Mouse (Mus musculus): ENCODE results near the gene Rock2. TPM values are rescaled to one million over a fixed set of nuclear protein-coding genes. Genes with fewer than 3 reads are reported as not detected.

Rock2 gene
- polyA plus RNA-seq, 1 experiment from 2014 or later: 29.7 TPM

DNA sequence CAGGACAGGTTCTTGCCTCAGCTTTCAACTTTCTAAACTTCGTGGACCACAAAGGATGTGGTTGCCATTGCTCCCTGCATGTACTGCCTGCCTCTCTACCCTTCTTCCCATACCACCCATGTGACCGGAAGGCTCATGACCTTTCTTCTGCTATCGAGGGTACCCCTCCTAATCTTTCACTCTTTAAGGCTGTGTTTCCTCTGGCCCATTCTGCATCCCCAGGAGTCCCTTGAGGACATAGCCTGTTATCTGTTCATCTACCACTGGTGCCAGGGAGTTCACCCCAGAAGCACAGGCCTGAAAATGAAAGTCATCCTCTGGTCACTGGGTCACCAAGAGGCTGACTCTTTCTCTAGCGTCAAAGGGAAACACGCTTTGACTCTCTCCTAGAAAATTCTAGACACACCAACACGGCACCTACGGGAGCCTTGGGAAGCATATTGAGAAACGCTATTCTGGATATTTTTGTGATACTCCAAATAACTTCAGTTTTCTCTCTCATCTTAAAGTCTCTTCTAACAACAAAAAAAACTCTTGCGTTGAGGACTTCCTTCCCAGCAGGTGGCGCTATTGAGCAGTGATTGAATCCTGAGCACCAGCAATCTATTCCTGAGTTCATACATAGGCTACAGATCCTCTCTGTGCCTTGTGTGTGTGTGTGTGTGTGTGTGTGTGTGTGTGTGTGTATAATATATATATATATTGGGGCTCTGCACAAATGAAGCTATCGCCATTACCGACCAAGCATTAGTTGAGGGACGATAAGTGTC, 138.2 kb downstream of the Rock2 start:
- no peak overlapping the region for H3K4me3 ChIP-seq
- H3K36me3 ChIP-seq: no peaks in the 10 kb centered on the region
- no peak overlapping the region for H3K27ac ChIP-seq (ENCODE audit: poor library complexity, severe bottlenecking)
- H3K4me1 ChIP-seq (replicated peaks): no peaks in the 10 kb centered on the region
- H3K9me3 ChIP-seq (replicated peaks): 0 out of 2 replicates have a peak, but pooled peaks cover 7% of the 10 kb centered on the region
- H3K9ac ChIP-seq: no peak overlapping the region
- no peak overlapping the region for H3K4me2 ChIP-seq
- no peak for ATAC-seq (ENCODE audit: insufficient number of reproducible peaks, low FRiP score)
- H3K27me3 ChIP-seq (replicated peaks): 0 out of 2 replicates have a peak, but pooled peaks cover 4% of the 10 kb centered on the region
- WGBS: 37% methylated on average over 13 of the region's 13 CpGs

DNA sequence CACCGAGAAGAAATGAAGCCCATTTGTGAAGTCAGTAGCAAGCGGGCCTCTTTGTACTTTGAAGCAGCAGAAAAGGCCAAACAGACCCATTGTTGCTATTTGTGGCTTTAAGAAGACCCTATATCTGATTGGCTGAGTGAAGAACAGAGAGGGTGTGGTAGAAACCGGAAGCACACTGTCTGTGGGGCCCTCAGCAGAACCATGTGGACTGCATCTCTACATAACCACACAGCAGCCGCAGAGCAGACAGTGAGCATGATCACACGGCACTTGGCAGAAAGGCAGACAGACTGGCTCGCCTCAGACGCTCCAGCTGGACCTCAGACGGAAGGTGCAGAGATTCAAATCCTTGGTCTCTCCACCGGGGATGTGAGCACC, 138.8 kb downstream of the Rock2 start:
- ATAC-seq (ENCODE audit: insufficient number of reproducible peaks, low FRiP score): no peak; the same call in 1 of the 2 replicates
- H3K4me1 ChIP-seq (replicated peaks): no peaks in the 10 kb centered on the region

DNA sequence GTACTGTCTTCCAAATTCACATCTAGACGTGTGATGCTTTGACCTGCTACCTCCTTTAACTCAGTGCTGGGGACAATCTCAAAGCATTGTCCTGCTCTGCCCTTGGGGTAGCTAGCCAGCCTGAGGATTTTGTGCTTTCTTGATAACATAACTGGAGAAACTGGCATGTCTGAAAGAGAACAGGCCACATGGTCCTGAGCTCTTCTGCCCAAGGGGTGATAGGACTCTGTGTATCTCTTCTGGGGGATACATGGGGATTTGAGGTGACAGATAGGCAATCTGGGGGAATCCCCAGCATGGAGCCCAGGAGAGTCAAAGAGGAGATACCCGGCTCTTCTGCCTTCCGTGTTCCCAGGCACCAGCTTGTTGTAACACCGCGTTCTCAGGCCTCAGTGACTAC, 140.0 kb downstream of the Rock2 start:
- 68% methylated on average over 5 of the region's 5 CpGs for WGBS
- ATAC-seq (ENCODE audit: insufficient number of reproducible peaks, low FRiP score): no peak

More for the DNA sequence above, 138.8 kb downstream of the Rock2 start:
- no peak overlapping the region for H3K9ac ChIP-seq
- H3K4me2 ChIP-seq: no peak overlapping the region
- no peaks in the 10 kb centered on the region for H3K36me3 ChIP-seq
- 0 out of 2 replicates have a peak, but pooled peaks cover 4% of the 10 kb centered on the region for H3K27me3 ChIP-seq (replicated peaks)
- H3K27ac ChIP-seq (ENCODE audit: poor library complexity, severe bottlenecking): no peak overlapping the region
- H3K9me3 ChIP-seq (replicated peaks): 0 out of 2 replicates have a peak, but pooled peaks cover 4% of the 10 kb centered on the region
- 70% methylated on average over 9 of the region's 9 CpGs for WGBS
- H3K4me3 ChIP-seq: no peak overlapping the region

GRCm38 (mm10) chr12:17035128-17035527, 140.4 kb downstream of the Rock2 start:
- Histone ChIP-seq H3K27ac (ENCODE audit: poor library complexity, severe bottlenecking) (no peak overlapping the region), H3K9ac (no peak overlapping the region), H3K27me3 (replicated peaks) (0 out of 2 replicates have a peak, but pooled peaks cover 4% of the 10 kb centered on the region), H3K4me1 (replicated peaks) (no peaks in the 10 kb centered on the region), H3K9me3 (replicated peaks) (no peaks in the 10 kb centered on the region), H3K36me3 (no peaks in the 10 kb centered on the region), H3K4me2 (no peak overlapping the region), H3K4me3 (no peak overlapping the region)
- 50% methylated on average over 2 of the region's 2 CpGs for WGBS
- ATAC-seq (ENCODE audit: insufficient number of reproducible peaks, low FRiP score): no peak

More for the DNA sequence above, 140.0 kb downstream of the Rock2 start:
- no peak overlapping the region for H3K9ac ChIP-seq
- no peaks in the 10 kb centered on the region for H3K36me3 ChIP-seq
- no peaks in the 10 kb centered on the region for H3K9me3 ChIP-seq (replicated peaks)
- H3K4me1 ChIP-seq (replicated peaks): no peaks in the 10 kb centered on the region
- 0 out of 2 replicates have a peak, but pooled peaks cover 4% of the 10 kb centered on the region for H3K27me3 ChIP-seq (replicated peaks)
- no peak overlapping the region for H3K27ac ChIP-seq (ENCODE audit: poor library complexity, severe bottlenecking)
- no peak overlapping the region for H3K4me2 ChIP-seq
- no peak overlapping the region for H3K4me3 ChIP-seq

- H3K36me3 ChIP-seq: no peaks in the 10 kb centered on the region
- no peaks in the 10 kb centered on the region for H3K4me1 ChIP-seq (replicated peaks)
- 56% methylated on average over 9 of the region's 9 CpGs for WGBS
These were observed 141.8 kb downstream of the Rock2 start for GRCm38 (mm10) chr12:17036532-17036931.

DNA sequence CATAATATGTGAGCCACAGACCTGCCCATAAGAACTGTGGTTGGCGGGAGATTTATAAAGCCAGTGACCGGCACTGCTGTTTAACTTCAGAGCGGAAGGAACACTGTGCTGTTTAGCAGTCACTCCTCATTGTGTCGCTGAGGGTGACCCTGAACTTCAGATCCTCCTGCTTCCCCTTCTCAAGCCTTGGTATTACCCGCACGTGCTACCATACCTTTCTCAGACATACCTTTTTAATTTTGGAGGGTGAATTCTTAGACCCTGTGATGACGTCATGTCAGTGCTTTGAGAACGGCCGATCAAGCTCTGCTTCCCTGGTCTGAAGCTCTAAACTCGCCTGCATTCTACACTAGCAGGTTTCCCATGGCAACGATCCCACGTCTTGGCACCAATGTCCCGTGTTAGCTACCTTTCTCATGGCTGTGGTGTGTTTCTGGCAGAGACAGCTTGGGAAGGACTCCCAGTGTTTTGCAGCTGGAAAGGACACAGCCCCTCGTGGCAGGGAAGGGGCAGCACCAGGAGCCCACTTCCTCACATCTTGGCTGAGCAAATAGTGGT, 142.4 kb downstream of the Rock2 start:
- H3K9me3 ChIP-seq (replicated peaks): no peaks in the 10 kb centered on the region
- H3K36me3 ChIP-seq: no peaks in the 10 kb centered on the region
- no peak overlapping the region for H3K4me3 ChIP-seq
- H3K4me2 ChIP-seq: no peak overlapping the region
- WGBS: 67% methylated on average over 14 of the region's 14 CpGs
- no peaks in the 10 kb centered on the region for H3K4me1 ChIP-seq (replicated peaks)
- H3K9ac ChIP-seq: no peak overlapping the region
- no peak overlapping the region for H3K27ac ChIP-seq (ENCODE audit: poor library complexity, severe bottlenecking)
- H3K27me3 ChIP-seq (replicated peaks): no peaks in the 10 kb centered on the region
- no peak for ATAC-seq (ENCODE audit: insufficient number of reproducible peaks, low FRiP score)

More at GRCm38 (mm10) chr12:17036532-17036931, 141.8 kb downstream of the Rock2 start:
- no peak overlapping the region for H3K27ac ChIP-seq (ENCODE audit: poor library complexity, severe bottlenecking)
- no peaks in the 10 kb centered on the region for H3K27me3 ChIP-seq (replicated peaks)
- ATAC-seq (ENCODE audit: insufficient number of reproducible peaks, low FRiP score): no peak
- H3K9ac ChIP-seq: no peak overlapping the region
- no peak overlapping the region for H3K4me3 ChIP-seq
- no peak overlapping the region for H3K4me2 ChIP-seq
- no peaks in the 10 kb centered on the region for H3K9me3 ChIP-seq (replicated peaks)

Other genes starting within 250 kb of the Rock2 start
- gene Ntsr2, start 241.5 kb upstream of the Rock2 start, polyA plus RNA-seq (2016; fragmentation: Nextera tagmentation; extraction: Ambion mirVana): not detected in 2 replicates
- 1.7 and 3.7 TPM in 2 replicates for gene Greb1, start 94.0 kb upstream of the Rock2 start, polyA plus RNA-seq (2016; fragmentation: Nextera tagmentation; extraction: Ambion mirVana)
- gene E2f6, start 83.9 kb upstream of the Rock2 start, polyA plus RNA-seq (2016; fragmentation: Nextera tagmentation; extraction: Ambion mirVana): 62.7 and 63.4 TPM in 2 replicates
- 3.5 and 4.8 TPM in 2 replicates for gene Pqlc3, start 105.5 kb downstream of the Rock2 start, polyA plus RNA-seq (2016; fragmentation: Nextera tagmentation; extraction: Ambion mirVana)
- 0.31 and 0.40 TPM in 2 replicates for gene 2410004P03Rik, start 116.8 kb downstream of the Rock2 start, polyA plus RNA-seq (2016; fragmentation: Nextera tagmentation; extraction: Ambion mirVana)

Measured in heart, embryonic 12.5 days (tissue).